Mouse (Mus musculus): ENCODE data around the gene Gm28635.
"Not testable (repeated sequence)": the region's sequence is repeated elsewhere in the genome, so short reads cannot be mapped to it uniquely, and the experiment has no call there.

The Gm28635 gene

DNA sequence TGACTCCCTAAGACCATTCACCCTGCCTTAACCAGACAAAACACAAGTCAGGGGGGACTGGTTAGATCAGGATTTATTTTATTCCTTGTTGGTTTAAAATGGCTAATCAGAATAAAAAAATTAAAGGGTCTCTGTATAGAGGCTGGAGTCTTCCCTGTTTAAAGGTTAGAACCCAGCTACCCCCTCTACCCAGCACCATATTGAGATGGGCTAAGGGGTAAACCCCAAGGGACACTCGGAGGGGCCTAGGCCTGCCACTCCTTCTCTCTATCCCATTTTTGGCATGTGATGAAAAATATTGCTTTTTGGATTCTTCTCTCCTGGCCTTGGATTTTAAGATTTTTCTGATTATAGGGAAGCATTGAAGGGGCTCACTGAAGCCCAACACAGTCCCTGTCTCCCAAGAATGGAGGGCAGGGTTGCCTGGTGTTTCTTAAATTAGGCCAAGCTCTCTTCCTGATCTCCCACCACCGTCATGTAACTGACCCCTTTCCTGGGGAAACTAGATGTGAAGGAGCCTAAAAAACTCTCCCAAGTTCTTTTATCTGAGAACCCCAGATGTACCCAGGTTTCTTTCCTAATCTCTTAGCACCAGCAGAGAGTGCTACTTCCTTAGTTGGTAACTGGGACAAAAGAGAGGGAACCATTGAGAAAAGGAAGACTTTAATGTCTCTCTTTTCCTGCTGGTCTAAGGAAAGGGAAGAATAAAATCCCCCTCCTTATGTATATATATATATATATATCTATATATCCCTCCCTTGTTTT lies 10.4 kb upstream of the Gm28635 start:
- no peak for DNase-seq (ENCODE audit: low spot score)

DNA sequence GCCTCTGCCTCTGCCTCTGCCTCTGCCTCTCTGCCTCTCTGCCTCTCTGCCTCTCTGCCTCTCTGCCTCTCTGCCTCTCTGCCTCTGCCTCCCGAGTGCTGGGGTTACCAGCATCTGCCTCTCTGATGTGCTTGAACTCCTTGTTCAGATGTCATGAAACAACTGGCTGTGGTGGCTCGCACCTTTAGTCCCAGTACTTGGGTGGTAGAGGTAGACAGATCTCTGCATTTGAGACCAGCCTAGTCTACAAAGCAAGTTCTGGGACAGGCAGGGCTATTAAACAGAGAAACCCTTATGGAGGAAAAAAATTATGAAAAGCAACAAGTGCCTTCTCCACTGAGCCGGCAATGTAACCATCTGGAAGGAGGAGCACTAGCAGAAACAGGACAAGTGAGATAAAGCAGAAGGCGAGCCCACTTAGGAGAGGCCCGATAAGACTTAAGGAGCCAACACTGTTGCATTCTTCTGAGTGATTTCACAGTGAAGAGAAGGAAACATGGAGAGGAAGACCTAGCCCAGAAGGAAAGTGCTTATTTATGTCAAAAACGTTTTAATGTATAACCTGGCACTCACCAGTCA lies 4.9 kb upstream of the Gm28635 start:
- DNase-seq (ENCODE audit: low spot score) = no peak

DNA sequence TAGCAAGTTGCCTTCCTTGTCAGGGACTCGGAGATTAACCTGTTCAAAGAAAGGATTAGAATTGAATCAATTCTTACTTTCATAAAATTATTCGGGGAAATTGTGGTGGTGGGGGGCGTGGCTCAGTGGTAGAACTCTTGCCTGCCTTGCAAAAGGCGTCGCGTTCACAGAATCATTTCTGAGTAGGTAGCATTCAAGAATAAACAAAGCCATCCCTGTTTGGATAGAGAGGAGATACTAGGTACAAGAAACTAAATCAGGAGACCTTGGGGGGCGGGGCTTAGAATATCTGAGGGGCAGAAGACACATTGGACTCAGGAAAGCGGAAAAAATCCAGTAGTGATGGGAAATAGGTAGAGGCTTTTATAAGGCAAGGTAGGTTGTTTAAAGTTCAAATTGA lies 1.2 kb upstream of the Gm28635 start, which contains the start of gene Tmx2:
TSS of gene Tmx2 (minus strand) at position 125 of the 400 bp plus-strand sequence.
- no peak for DNase-seq (ENCODE audit: low spot score)

DNA sequence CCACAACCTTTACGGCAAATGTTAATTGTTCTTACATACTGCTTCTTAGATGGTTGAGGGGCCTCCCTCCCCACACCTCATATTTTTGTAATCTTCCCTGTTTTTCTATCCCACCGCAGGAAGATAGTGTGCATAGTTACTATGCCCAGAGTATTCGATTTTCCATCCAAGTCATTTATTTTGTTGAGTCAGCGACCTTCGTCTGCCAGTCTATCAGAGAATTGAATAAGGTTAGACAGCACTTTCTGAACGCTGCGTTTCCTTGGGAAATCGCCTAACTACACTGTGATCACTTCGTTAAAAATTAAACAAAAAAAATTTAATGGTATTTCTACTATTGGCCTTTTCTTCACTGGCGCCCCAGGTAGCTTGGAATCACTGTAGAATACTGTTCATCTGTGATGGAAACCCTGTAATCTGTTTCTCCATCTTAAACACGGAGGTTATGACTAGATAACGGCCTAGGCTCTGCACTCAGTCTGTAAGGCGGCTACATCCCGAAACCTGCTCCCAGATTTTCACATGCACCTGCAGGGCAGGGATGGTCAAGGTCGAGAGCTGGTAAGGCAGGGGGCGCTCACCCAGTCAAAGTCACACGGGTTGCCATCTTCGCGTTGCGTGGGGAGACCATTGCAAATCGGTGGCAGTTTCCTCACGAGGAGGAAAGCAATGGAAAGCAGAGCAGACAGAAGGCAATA lies 422 bp downstream of the Gm28635 start:
- no peak for DNase-seq (ENCODE audit: low spot score)

DNA sequence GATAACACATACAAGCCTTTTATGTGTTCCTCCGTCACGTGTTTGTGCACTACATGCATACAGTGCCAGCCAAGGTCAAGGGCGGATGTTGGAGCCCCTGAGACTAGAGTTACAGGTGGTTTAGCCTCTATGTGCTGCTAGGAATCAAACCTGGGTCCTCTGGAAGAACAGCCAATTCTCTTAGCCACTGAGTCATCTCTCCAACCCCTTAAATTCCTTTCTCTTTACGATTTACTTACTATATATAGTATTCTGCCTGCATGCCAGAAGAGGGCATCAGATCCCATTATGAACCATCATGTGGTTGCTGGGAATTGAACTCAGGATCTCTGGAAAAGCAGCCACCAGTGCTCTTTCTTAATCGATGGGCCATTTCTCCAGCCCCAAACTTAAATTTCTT lies 6.3 kb downstream of the Gm28635 start:
- DNase-seq (ENCODE audit: low spot score) = not testable (repeated sequence)

DNA sequence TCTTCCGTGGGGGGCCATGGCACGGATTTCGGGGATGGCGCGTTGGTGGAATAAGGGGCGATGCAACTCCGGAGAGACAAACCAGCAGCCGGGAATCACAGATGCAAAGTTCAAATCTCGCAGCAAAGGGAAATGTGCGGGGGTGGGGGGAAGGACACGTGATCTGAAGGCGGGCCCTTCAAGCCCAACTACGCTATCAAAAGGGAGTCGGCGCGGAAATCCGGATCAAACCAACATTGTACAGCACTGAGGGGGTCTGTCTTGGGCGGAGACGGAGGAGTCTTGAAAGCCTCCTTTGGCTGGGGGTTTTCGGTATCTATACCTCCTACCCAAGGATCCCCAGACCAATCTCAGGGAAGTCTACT lies 7.3 kb downstream of the Gm28635 start, which contains the start of gene Selenoh:
TSS of gene Selenoh (minus strand) at position 202 of the 365 bp plus-strand sequence.
- DNase-seq (ENCODE audit: low spot score) = peak; percentile 86

DNA sequence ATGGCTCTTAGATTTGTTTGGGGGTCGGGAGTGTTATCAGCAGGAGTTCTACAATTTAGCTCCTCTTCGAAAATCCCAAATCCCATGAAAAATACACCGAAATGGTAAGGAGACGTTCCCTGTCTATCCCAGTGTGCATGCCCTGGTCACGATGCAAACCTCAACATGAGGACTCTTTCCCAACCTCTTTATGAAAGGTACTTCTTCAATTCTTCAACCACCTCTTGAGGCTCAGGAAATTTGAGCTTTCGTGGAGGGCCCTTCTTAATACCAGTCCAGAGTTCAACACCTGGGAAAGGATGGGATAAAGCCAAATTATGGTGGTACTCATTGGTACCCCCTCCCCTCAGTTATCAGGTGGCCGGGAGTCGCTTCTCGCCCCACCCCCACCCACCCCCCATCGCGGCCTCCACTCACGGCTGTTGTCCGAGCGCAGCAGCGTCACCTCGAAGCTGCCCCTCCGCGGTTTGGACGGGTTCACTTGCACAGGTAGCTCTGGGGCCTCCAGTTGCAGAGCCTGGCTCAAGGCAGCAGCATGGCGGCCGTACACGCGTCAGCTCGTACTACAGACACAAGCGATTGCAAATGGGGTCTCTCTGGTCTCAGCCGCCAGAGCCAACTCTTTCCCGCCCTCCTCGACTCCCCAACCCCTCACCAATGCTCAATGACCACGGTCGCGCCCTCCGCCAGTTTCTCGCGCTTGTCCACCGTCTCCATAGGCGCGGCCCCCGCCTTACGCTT lies 7.8 kb downstream of the Gm28635 start:
- peak; percentile 36 for DNase-seq (ENCODE audit: low spot score)

DNA sequence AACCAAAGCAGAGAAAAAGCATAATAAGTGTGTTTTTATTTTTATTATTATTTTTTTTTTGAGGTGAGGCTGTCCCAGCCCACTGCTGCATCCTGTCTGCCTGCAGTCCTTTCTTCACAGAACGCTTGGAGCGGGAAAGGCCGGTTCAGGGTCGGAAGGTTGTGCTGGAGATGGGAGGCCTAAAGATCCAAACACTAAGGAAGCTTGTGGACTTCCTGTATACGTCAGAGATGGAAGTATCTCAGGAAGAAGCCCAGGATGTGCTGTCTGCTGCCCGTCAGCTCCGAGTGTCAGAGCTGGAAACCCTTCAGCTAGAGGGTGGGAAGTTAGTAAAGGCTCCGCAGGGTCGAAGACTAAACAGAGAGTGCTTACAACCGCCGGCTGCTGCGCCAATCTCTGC lies 11.8 kb downstream of the Gm28635 start:
- DNase-seq (ENCODE audit: low spot score) = no peak

DNA sequence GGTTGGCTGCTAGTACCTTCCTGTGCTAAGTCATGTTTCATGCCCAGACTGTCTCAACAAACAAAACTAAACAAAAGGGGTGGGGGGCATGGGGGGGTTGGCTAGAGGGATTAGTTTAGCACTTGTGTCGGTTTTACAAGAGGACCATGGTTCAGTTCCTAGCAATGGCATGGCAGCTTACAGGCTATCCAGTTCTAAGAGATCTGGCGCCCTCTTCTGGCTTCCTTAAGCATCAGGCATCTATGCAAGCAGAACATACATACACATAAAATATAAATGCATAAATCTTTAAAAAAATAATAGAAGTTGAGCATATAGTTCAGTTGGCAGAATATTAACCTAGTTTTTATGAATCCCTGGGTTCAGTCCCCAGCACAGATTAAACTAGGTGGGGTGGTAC lies 15.0 kb downstream of the Gm28635 start:
- DNase-seq (ENCODE audit: low spot score) = peak; percentile 50

DNA sequence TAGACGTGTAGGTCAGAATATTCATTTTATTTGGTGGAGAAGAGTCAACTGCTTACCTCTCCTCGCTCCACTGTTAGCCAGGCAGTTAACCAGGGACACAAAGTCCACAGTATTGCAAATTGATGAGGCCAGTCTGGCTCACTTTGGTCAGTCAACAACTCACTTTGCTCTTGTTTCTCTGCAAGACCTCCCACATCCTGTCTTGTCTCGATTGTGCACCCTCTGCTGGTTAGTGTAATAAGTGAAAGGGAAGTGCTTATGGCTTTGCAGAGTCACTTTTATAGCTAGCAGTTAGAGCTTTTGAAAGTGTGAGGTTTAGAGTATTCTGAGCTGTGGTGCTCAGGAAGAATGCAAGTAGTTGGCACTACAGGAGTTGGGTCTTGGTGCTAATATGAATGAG lies 17.6 kb downstream of the Gm28635 start:
- DNase-seq (ENCODE audit: low spot score) = peak; percentile 53

DNA sequence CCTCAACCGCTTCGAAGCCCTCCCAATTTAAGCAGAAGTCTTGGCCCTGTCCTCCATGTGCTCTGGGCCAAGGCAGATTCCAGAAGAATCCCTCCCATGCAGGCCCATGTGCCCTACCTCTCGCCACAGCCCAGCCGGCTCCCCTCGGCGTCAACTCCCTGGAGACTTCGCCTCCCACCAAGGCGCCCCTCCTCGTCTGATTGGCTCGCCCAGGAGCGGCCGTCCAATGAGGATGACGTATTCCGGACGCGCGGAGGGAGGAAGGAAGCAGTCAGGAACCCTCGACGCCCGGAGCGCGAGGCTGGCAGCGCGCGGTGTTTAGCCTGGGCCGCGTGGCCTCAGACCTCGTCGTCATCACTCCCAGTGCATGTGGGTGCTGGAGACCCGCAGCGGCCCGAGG lies 19.0 kb downstream of the Gm28635 start, which contains the start of gene Btbd18:
TSS of gene Btbd18 (plus strand) at position 274 of the 400 bp plus-strand sequence.
- no peak for DNase-seq (ENCODE audit: low spot score)

DNA sequence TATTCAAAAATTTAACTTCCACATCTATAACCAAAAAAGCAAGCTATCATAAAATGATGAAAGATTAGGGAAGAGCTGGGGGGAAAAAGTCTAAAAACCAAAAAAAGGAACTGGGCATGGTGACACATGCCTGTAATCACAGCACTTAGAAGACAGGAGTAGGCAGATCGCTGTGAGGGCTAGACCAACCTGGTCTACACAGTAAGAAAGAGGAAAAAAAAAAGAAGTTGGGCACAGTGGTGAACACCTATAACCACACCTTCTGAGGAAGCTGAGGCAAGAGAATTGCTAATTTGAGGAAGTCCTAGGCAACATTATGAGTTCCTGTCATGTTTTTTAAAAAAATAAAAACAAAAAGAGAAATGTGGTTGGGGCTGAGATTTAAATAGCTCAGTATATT lies 22.0 kb downstream of the Gm28635 start:
- DNase-seq (ENCODE audit: low spot score) = no peak

DNA sequence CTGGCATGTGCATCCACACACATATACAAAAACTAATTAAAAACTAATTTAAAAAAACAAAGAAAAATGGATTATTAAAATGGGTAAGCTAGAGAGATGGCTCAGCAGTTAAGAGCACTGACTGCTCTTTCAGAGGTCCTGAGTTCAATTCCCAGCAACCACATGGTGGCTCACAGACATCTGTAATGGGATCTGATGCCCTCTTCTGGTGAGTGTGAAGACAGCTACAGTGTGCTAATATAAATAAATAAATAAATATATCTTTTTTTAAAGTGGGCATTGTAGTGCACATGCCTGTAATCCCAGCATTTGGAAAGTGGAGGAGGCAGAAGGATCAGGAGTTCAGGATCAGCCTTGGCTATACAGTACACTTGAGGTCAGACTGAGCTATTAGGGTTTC lies 24.5 kb downstream of the Gm28635 start:
- DNase-seq (ENCODE audit: low spot score) = no peak

DNA sequence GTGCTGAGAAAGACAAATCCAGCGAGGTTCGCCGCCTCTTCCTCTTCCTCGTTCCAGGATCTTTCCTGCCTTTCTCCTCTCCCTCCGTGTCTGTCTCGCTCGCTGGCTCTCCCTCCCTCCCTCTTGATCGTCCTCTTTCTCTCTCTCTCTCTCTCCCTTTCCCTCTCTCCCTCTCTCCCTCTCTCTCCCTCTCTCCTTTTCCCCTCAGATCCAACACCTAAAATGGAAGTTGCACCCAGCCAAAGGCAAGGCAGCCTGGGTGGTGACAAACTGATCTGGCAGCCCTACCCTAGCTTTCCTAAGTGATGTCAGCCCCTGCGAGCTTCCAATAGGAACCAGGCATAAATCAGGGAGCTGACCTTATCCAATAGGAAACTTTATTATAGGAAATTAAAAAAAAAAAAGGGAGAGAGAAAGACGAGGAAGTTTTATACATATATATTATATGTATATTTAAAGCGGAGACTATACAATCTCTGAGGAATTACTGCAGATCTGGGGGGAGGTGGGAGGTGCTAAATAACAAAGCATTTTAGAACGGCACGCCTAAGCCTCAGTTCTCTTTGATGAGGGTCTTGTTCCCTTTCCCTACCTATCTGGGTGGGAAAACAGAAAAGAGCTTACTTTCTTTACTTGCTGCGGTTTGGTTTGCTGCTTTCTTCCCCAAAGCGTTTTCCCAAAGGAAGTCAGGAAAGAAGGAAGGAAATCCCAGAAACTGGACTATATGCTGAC lies 27.2 kb downstream of the Gm28635 start, which contains the start of gene Ctnnd1:
TSS of gene Ctnnd1 (minus strand) at position 302 of the 732 bp plus-strand sequence.
- DNase-seq (ENCODE audit: low spot score) = peak; percentile 87

DNA sequence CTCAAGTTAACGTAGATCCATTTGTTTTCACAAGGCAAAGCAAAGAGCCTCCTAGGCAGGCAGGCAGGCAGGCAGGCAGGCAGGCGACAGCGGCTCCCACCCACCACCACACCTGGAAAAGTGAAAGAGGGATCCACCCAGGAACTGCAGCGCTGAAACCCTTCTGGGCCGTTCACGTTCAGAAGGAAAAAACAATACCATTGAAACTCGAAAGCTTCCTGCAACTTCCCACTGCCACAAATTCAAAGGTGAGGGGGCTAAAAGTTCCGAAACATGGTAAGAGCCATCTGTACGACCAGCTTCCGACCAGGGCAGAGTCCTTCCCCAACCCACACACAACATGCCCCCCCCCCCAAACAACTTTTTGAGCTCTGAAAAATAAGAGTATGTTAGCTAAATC lies 28.2 kb downstream of the Gm28635 start:
- DNase-seq (ENCODE audit: low spot score) = peak; percentile 28

DNA sequence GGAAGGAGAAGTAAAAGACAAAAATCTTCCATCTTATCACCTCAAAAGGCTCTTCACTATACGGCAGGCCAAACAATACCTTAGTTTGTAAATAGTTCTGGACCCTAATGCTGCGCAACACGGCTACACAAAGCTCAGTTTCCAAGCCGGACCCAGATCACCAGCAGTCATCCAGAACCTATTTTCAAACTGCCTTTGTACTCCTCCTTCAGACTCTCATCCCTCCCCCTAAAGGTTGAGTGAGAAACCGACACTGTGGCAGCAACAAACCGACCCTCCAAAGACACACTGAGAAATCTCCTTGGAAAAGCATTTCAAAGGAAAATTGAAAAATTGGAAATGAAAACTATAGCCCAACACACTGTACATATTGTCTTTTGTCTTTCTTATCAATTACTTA lies 29.5 kb downstream of the Gm28635 start:
- no peak for DNase-seq (ENCODE audit: low spot score)

DNA sequence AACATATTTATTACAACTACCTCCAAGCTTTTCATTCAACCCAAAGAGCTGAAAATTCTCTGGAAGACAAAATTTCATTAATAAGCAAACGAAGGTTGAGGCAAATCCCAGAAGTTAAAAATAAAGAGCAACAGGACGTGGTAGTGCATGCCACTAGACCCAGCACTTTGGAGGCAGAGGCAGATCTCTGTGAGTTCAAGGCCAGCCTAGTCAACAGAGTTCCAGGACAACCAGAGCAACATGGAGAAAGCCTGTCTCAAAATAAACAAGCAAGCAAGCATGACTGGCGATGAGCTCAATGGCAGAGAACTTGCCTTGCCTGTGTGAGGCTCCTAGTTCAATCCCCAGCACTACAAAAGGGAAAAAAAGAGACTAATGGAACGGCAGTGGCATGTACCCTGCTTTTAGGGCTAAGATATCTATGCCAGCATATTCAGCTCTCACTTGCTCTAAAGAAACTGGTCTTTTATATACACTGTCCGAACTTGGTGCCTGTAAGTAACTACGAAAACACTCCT lies 30.7 kb downstream of the Gm28635 start:
- DNase-seq (ENCODE audit: low spot score) = no peak

DNA sequence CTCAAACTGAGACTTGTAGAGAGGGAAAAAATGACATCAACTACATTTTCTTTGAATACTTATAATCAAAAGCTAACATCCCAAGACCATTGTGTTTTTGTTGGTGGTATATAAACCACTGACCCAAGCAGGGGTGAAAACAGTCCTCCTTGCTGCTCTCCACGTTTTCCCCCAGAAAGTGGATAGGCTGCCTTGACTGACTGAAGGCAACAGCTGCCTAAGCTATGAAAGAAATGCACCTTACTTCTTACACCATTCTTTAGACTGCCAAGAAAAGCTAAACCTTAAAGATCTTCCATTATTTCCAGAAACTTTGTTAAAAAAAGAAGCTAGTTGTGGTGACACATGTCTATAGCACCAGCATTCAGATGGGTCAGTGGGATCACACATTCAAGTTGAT lies 31.7 kb downstream of the Gm28635 start:
- no peak for DNase-seq (ENCODE audit: low spot score)

DNA sequence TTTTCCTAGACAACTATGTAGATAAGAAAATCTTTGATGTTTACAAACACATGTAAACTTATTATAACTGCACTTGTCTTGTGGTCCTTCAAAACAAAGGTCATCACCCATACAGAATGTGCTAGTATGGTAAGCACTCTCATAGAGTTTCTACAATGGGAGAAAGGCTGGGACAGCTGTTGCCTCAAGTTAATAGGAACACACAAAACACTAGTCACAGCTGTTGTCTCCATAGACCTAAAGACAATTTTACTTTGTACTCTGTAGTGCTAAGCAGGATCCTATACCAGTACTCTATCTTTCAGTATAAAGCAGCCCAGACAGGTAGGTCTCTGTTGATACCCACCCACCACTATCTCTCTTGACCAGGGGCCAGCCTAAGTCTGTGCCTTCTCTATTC lies 37.0 kb downstream of the Gm28635 start:
- DNase-seq (ENCODE audit: low spot score) = no peak

DNA sequence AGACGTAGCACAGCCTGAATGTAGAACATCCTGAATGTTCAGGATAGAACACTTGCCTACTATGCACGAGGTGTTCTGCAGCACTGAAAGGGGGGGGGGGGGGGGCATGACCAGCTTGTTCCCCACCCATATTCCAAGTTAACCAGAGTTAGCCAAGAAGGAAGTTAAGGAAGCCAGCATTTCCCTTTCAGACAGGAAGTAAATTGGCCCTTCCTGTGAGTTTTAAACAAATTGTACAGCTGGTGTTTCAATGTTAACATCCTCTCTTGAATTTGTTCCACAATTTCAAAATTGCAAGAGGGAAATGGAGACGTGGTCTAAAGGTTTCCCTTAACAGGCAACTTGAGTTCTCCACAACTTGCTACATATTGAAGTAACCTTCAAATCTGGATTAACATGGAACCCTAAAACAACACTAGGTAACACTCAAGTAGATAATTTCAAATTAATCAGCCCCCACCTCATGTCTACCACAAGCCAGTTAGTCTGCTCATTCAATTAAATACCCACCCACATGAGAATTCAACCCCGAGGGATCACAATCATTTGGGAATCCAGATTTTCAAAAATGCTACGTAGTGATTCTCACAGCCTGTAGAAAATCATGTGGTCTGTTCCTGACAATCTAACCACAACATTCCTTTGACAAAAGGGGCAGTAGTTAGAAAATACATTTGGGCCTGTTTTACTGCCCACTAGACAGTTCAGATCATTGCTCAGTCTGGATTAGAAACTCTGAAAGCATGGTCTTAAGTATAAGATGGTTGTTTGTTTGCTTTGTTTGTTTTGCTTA lies 39.2 kb downstream of the Gm28635 start:
- DNase-seq (ENCODE audit: low spot score) = no peak

Measured in urinary bladder, postnatal 14 days (tissue).